Mouse (Mus musculus) MEL (cell line): ENCODE measurements around the gene Paqr9. TPM values are rescaled to one million over a fixed set of nuclear protein-coding genes. Genes with fewer than 3 reads are reported as not detected.

Experiments used
- DNase-seq: peaks from one replicate; pipeline ENCODE4 v3.0.0; 2011; ENCODE audit warnings: low read depth, low spot score
- H3K27ac ChIP-seq: 2 replicates; pipeline ENCODE4 v1.5.1; 2012; ENCODE audit warnings: low read depth, mild to moderate bottlenecking, control low read depth, low read length, moderate library complexity; ENCODE audit not compliant: control insufficient read depth
- H3K27me3 ChIP-seq, 2 experiments: fragments of 150-350 bp in 1 of 2; sonication (generic) in 1 of 2; 2 replicates each; pipeline ENCODE4 v1.6.1; 2012; ENCODE audit warnings: low read length in 2 of 2, mild to moderate bottlenecking in 2 of 2, improper control_type of control experiment in 1 of 2, moderate library complexity in 1 of 2; ENCODE audit not compliant: insufficient read depth in 2 of 2, control insufficient read depth in 1 of 2
- H3K36me3 ChIP-seq, 2 experiments: 2 replicates each; pipeline ENCODE4 v1.6.1; 2012 to 2014; ENCODE audit warnings: low read length in 2 of 2, improper control_type of control experiment in 1 of 2, inconsistent platforms in 1 of 2, mild to moderate bottlenecking in 1 of 2; ENCODE audit not compliant: insufficient read depth in 2 of 2, control insufficient read depth in 1 of 2
- H3K4me1 ChIP-seq, 2 experiments: fragments of 150-350 bp in 1 of 2; sonication (generic) in 1 of 2; 2 replicates each; pipeline ENCODE4 v1.6.1; 2012; ENCODE audit warnings: low read length in 2 of 2, improper control_type of control experiment in 1 of 2, mild to moderate bottlenecking in 1 of 2; ENCODE audit not compliant: insufficient read depth in 2 of 2, control insufficient read depth in 1 of 2
- H3K4me3 ChIP-seq, 2 experiments: fragments of 150-350 bp in 1 of 2; sonication (generic) in 1 of 2; 2 replicates each; pipeline ENCODE4 v1.5.1; 2012; ENCODE audit warnings: low read depth in 2 of 2, low read length in 2 of 2, mild to moderate bottlenecking in 2 of 2, moderate library complexity in 2 of 2, control low read depth in 1 of 2, improper control_type of control experiment in 1 of 2; ENCODE audit not compliant: control insufficient read depth in 1 of 2, insufficient read depth in 1 of 2
- H3K79me2 ChIP-seq: 2 replicates; pipeline ENCODE4 v1.6.1; 2012; ENCODE audit warnings: mild to moderate bottlenecking, low read length, moderate library complexity; ENCODE audit not compliant: control insufficient read depth, poor library complexity, insufficient read depth
- H3K9ac ChIP-seq: 2 replicates; pipeline ENCODE4 v1.6.1; 2012; ENCODE audit warnings: low read depth, mild to moderate bottlenecking, control low read depth, low read length, moderate library complexity; ENCODE audit not compliant: control insufficient read depth, poor library complexity, severe bottlenecking
- H3K9me3 ChIP-seq: fragments of 150-350 bp; sonication (generic); replicated peaks from 2 replicates; pipeline ENCODE4 v1.6.1; 2012; ENCODE audit warnings: mild to moderate bottlenecking, low read length, improper control_type of control experiment, moderate library complexity; ENCODE audit not compliant: insufficient read depth
- CHD2 ChIP-seq: IDR thresholded peaks from 2 replicates; pipeline ENCODE4 v1.6.1; 2011; ENCODE audit warnings: low read length, improper control_type of control experiment
- CTCF ChIP-seq, 3 experiments: IDR thresholded peaks in 2 of 3; conservative IDR thresholded peaks in 1 of 3; 2 replicates each; pipeline ENCODE4 v1.5.1; 2011 to 2012; ENCODE audit warnings: low read length in 3 of 3, low read depth in 2 of 3, mild to moderate bottlenecking in 2 of 3, improper control_type of control experiment in 1 of 3, inconsistent platforms in 1 of 3, mixed read lengths in 1 of 3, moderate library complexity in 1 of 3; ENCODE audit not compliant: control insufficient read depth in 1 of 3, insufficient read depth in 1 of 3, poor library complexity in 1 of 3, severe bottlenecking in 1 of 3
- E2F4 ChIP-seq: IDR thresholded peaks from 2 replicates; pipeline ENCODE4 v1.6.1; 2011; ENCODE audit warnings: low read depth, low read length, improper control_type of control experiment, borderline replicate concordance
- ELF1 ChIP-seq: IDR thresholded peaks from 2 replicates; pipeline ENCODE4 v1.6.1; 2014; ENCODE audit warnings: low read depth, mild to moderate bottlenecking, inconsistent platforms, low read length, improper control_type of control experiment, moderate library complexity
- EP300 ChIP-seq, 2 experiments: IDR thresholded peaks; 2 replicates each; pipeline ENCODE4 v1.6.1; 2011; ENCODE audit warnings: improper control_type of control experiment in 2 of 2, low read length in 2 of 2, low read depth in 1 of 2, mild to moderate bottlenecking in 1 of 2
- ETS1 ChIP-seq: IDR thresholded peaks from 2 replicates; pipeline ENCODE4 v1.6.1; 2012; ENCODE audit warnings: low read depth, mild to moderate bottlenecking, inconsistent platforms, low read length, improper control_type of control experiment, moderate library complexity
- GABPA ChIP-seq: IDR thresholded peaks from 2 replicates; pipeline ENCODE4 v1.6.1; 2012; ENCODE audit warnings: low read depth, mild to moderate bottlenecking, inconsistent platforms, low read length, improper control_type of control experiment, moderate library complexity
- GATA1 ChIP-seq: IDR thresholded peaks from 2 replicates; pipeline ENCODE4 v1.6.1; 2011; ENCODE audit warnings: low read depth, low read length, improper control_type of control experiment
- JUND ChIP-seq: IDR thresholded peaks from 2 replicates; pipeline ENCODE4 v1.6.1; 2011; ENCODE audit warnings: low read depth, mild to moderate bottlenecking, improper control_type of control experiment, low read length
- KAT2A ChIP-seq: conservative IDR thresholded peaks from 2 replicates; pipeline ENCODE4 v1.6.1; 2012; ENCODE audit warnings: low read depth, low read length, improper control_type of control experiment, inconsistent platforms
- MAFK ChIP-seq: IDR thresholded peaks from 2 replicates; pipeline ENCODE4 v1.6.1; 2011; ENCODE audit warnings: low read depth, mild to moderate bottlenecking, low read length, improper control_type of control experiment, borderline replicate concordance
- MAX ChIP-seq: IDR thresholded peaks from 2 replicates; pipeline ENCODE4 v1.6.1; 2011; ENCODE audit warnings: low read length, improper control_type of control experiment
- MAZ ChIP-seq: IDR thresholded peaks from 2 replicates; pipeline ENCODE4 v1.6.1; 2012; ENCODE audit warnings: low read depth, mild to moderate bottlenecking, inconsistent platforms, low read length, improper control_type of control experiment
- MEF2A ChIP-seq: IDR thresholded peaks from 2 replicates; pipeline ENCODE4 v1.6.1; 2014; ENCODE audit warnings: low read depth, mild to moderate bottlenecking, inconsistent platforms, low read length, improper control_type of control experiment; ENCODE audit not compliant: poor library complexity, insufficient replicate concordance, severe bottlenecking; ENCODE audit errors: extremely low read depth
- MXI1 ChIP-seq: IDR thresholded peaks from 2 replicates; pipeline ENCODE4 v1.6.1; 2011; ENCODE audit warnings: mild to moderate bottlenecking, low read depth, low read length, improper control_type of control experiment
- MYB ChIP-seq: IDR thresholded peaks from 2 replicates; pipeline ENCODE4 v1.6.1; 2011; ENCODE audit warnings: mild to moderate bottlenecking, low read depth, low read length, improper control_type of control experiment
- MYC ChIP-seq: IDR thresholded peaks from 2 replicates; pipeline ENCODE4 v1.6.1; 2011; ENCODE audit warnings: low read depth, mild to moderate bottlenecking, low read length, improper control_type of control experiment, moderate library complexity
- NELFE ChIP-seq: IDR thresholded peaks from 2 replicates; pipeline ENCODE4 v1.6.1; 2011; ENCODE audit warnings: low read depth, low read length, improper control_type of control experiment
- NRF1 ChIP-seq: IDR thresholded peaks from 2 replicates; pipeline ENCODE4 v1.6.1; 2014; ENCODE audit warnings: low read depth, mild to moderate bottlenecking, inconsistent platforms, low read length, improper control_type of control experiment, moderate library complexity; ENCODE audit not compliant: poor library complexity, insufficient read depth, severe bottlenecking
- POLR2AphosphoS2 ChIP-seq: IDR thresholded peaks from 2 replicates; pipeline ENCODE4 v1.6.1; 2011; ENCODE audit warnings: low read length, improper control_type of control experiment
- POLR2AphosphoS5 ChIP-seq: IDR thresholded peaks from 2 replicates; pipeline ENCODE4 v1.6.1; 2012; ENCODE audit warnings: low read depth, borderline replicate concordance, mild to moderate bottlenecking, inconsistent platforms, low read length, moderate library complexity, mixed read lengths
- RAD21 ChIP-seq: IDR thresholded peaks from 2 replicates; pipeline ENCODE4 v1.6.1; 2011; ENCODE audit warnings: mild to moderate bottlenecking, low read depth, low read length, improper control_type of control experiment
- RCOR1 ChIP-seq: IDR thresholded peaks from 2 replicates; pipeline ENCODE4 v1.6.1; 2012; ENCODE audit warnings: low read depth, mild to moderate bottlenecking, inconsistent platforms, low read length, improper control_type of control experiment
- SIN3A ChIP-seq: IDR thresholded peaks from 2 replicates; pipeline ENCODE4 v1.6.1; 2012; ENCODE audit warnings: low read length, improper control_type of control experiment, inconsistent platforms
- SMC3 ChIP-seq: IDR thresholded peaks from 2 replicates; pipeline ENCODE4 v1.6.1; 2011; ENCODE audit warnings: low read depth, low read length, improper control_type of control experiment
- TAL1 ChIP-seq: IDR thresholded peaks from 2 replicates; pipeline ENCODE4 v1.6.1; 2012; ENCODE audit warnings: mild to moderate bottlenecking, inconsistent platforms, low read length, moderate library complexity, mixed read lengths
- TBP ChIP-seq: IDR thresholded peaks from 2 replicates; pipeline ENCODE4 v1.8.0; 2011; ENCODE audit warnings: low read depth, low read length, improper control_type of control experiment
- TCF12 ChIP-seq: IDR thresholded peaks from 2 replicates; pipeline ENCODE4 v1.6.1; 2014; ENCODE audit warnings: low read depth, mild to moderate bottlenecking, inconsistent platforms, low read length, improper control_type of control experiment, moderate library complexity
- UBTF ChIP-seq: IDR thresholded peaks from 2 replicates; pipeline ENCODE4 v1.6.1; 2012; ENCODE audit warnings: low read depth, mild to moderate bottlenecking, inconsistent platforms, low read length, improper control_type of control experiment, moderate library complexity, borderline replicate concordance; ENCODE audit not compliant: insufficient read depth
- USF1 ChIP-seq: IDR thresholded peaks from 2 replicates; pipeline ENCODE4 v1.6.1; 2014; ENCODE audit warnings: low read depth, mild to moderate bottlenecking, inconsistent platforms, low read length, improper control_type of control experiment, moderate library complexity
- USF2 ChIP-seq, 2 experiments: IDR thresholded peaks; 2 replicates each; pipeline ENCODE4 v1.6.1; 2011 to 2012; ENCODE audit warnings: improper control_type of control experiment in 2 of 2, low read length in 2 of 2, borderline replicate concordance in 1 of 2, inconsistent platforms in 1 of 2, low read depth in 1 of 2, mild to moderate bottlenecking in 1 of 2; ENCODE audit not compliant: insufficient read depth in 1 of 2
- ZC3H11A ChIP-seq: IDR thresholded peaks from 2 replicates; pipeline ENCODE4 v1.6.1; 2012; ENCODE audit warnings: low read depth, mild to moderate bottlenecking, inconsistent platforms, low read length, improper control_type of control experiment
- ZMIZ1 ChIP-seq: IDR thresholded peaks from 2 replicates; pipeline ENCODE4 v1.6.1; 2012; ENCODE audit warnings: low read depth, mild to moderate bottlenecking, inconsistent platforms, low read length, improper control_type of control experiment, moderate library complexity
- ZNF384 ChIP-seq: IDR thresholded peaks from 2 replicates; pipeline ENCODE4 v1.6.1; 2012; ENCODE audit warnings: low read depth, mild to moderate bottlenecking, inconsistent platforms, low read length, improper control_type of control experiment
- polyA plus RNA-seq, 2 experiments: library from polyadenylated mRNA; stranded (reverse) in 1 of 2; unstranded in 1 of 2; fragments of >175 nt in 1 of 2; fragments of >200 nt in 1 of 2; gene quantifications; 2 replicates each; pipeline versions ENCODE4 v1.2.1 to v1.2.4; 2012; ENCODE audit warnings: low replicate concordance in 2 of 2, low read depth in 1 of 2; ENCODE audit not compliant: insufficient read length in 2 of 2, insufficient read depth in 1 of 2, missing spikeins in 1 of 2
- total RNA-seq: library from RNA; depleted of rRNA; stranded (reverse); fragments of 300-350 nt; gene quantifications from 2 replicates; pipeline ENCODE4 v1.2.3, GENCODE M21; 2012

Paqr9 gene
- total and polyA plus RNA-seq, 3 experiments = 18.0 to 46.0 (median 24.8) TPM

- peak; percentile 97 for DNase-seq
- TF ChIP-seq USF1 (no peak), MAX (peak; percentile 81; the same call in 1 of the 2 replicates), SIN3A (peak; percentile 60), KAT2A (no peak), ZNF384 (peak; percentile 78), MEF2A (no peak), SMC3 (no peak), MAFK (peak; percentile 70; the same call in 1 of the 2 replicates), CTCF (IDR thresholded peaks at IDR 0.05 in 2 of 3, conservative IDR thresholded peaks at IDR 0.05 in 1 of 3; ENCODE audit: control insufficient read depth in 1 of 3, insufficient read depth in 1 of 3, low read depth in 2 of 3, low read length in 3 of 3, poor library complexity in 1 of 3, severe bottlenecking in 1 of 3) (no peak), NRF1 (no peak), EP300 (IDR thresholded peaks at IDR 0.05; ENCODE audit: low read depth in 1 of 2, low read length in 2 of 2) (peak; percentile 98 to 99), NELFE (peak; percentile 40; the same call in 1 of the 2 replicates), TAL1 (peak; percentile 95), GABPA (no peak), RCOR1 (peak; percentile 90), MYB (peak; percentile 63), RAD21 (no peak), USF2 (IDR thresholded peaks at IDR 0.05; ENCODE audit: borderline replicate concordance in 1 of 2, insufficient read depth in 1 of 2, low read depth in 1 of 2, low read length in 2 of 2) (no peak), JUND (peak; percentile 43; the same call in 1 of the 2 replicates), ZC3H11A (no peak), POLR2AphosphoS2 (no peak; the same call in 1 of the 2 replicates), TBP (peak; percentile 58), ETS1 (peak; percentile 93), MXI1 (peak; percentile 75; the same call in 1 of the 2 replicates), E2F4 (no peak), UBTF (no peak), MYC (peak; percentile 88; the same call in 1 of the 2 replicates), GATA1 (peak; percentile 97), CHD2 (peak; percentile 32; the same call in 1 of the 2 replicates), ELF1 (0 out of 2 replicates have a peak, but pooled peaks have one; percentile 19), MAZ (peak; percentile 72), POLR2AphosphoS5 (peak; percentile 90), TCF12 (peak; percentile 97), ZMIZ1 (no peak; the same call in 1 of the 2 replicates)
These were observed 4.9 kb upstream of the Paqr9 start for GRCm38 (mm10) chr9:95554231-95555221.

More at GRCm38 (mm10) chr9:95554231-95555221, 4.9 kb upstream of the Paqr9 start:
- H3K79me2 ChIP-seq = peaks cover 9% of the 10 kb centered on the region
- H3K27me3 ChIP-seq = no peaks in the 10 kb centered on the region
- peak overlapping the region; percentile 71 for H3K9ac ChIP-seq
- peaks cover 38 to 76% of the 10 kb centered on the region in 2 experiments for H3K4me1 ChIP-seq
- no peaks in the 10 kb centered on the region for H3K9me3 ChIP-seq
- H3K36me3 ChIP-seq = peaks cover 0 to 71% of the 10 kb centered on the region in 2 experiments; a peak in 2 of 4 replicates
- peak overlapping the region; percentile 99 for H3K27ac ChIP-seq
- peak overlapping the region; percentile 20 to 45 for H3K4me3 ChIP-seq
